Mouse (Mus musculus) thymus, postnatal 4 days (tissue): ENCODE measurements at regions not wholly inside any gene's neighbourhood (a gene's known extent, or its start where the extent isn't known, plus 50 kb on each side); places are given as distances from the start of the nearest gene placed in this dataset.

ENCODE experiments used
- DNase-seq: peaks from one replicate; pipeline ENCODE4 v3.0.0; 2021

DNA sequence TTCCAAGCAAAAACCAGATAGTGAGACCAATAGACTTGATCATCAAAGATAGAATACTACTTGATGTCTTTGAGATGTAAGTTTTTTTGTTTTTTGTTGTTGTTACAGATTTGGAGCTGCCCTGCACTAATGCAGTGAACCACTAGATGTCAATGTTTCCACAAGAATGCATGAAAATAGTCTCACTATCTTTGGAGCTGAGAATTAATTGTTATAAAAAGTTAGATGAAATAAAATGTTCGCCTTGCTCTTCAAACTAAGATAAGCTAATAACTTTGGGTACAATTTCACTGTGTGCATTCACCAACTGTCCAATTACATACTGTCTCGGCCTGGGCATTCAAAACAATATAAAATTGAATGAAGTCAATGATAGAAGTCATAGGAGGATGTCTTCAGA is 223.2 kb upstream of the Agtr1b start:
- peak; percentile 19 for DNase-seq

- no peak for DNase-seq
These were observed 184.6 kb upstream of the Agtr1b start for GRCm38 (mm10) chr3:20551563-20551962.

GRCm38 (mm10) chr3:20543991-20544390 is 177.0 kb upstream of the Agtr1b start:
- DNase-seq: no peak

- DNase-seq: no peak
These were observed 171.6 kb upstream of the Agtr1b start for GRCm38 (mm10) chr3:20538492-20539004.

GRCm38 (mm10) chr3:20520738-20521137 is 153.8 kb upstream of the Agtr1b start:
- peak; percentile 22 for DNase-seq

DNA sequence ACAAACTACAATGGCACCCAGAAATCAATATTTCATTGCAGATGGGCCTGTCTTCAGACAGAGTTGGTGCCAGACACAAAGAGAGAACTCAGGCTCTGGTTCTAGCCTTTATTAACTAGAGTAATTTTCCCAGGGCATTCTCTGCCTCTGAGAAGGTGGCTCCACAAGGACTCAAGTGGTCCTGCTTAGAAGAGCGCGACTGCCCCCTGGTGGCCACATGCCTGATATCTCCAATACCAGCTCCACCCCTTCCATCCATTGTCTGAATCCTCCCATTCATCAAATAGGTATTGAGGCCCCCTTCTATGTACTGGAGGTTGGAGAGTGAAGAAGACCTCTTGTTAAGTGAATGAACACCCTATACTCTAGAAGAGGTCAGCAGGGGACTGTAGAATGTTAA is 142.2 kb upstream of the Agtr1b start:
- peak; percentile 88 for DNase-seq

- peak; percentile 34 for DNase-seq
These were observed 138.6 kb upstream of the Agtr1b start for GRCm38 (mm10) chr3:20505546-20505945.
